Mouse (Mus musculus): ENCODE measurements around the gene Scnm1. TPM values are rescaled to one million over a fixed set of nuclear protein-coding genes. Genes with fewer than 3 reads are reported as not detected.

Gene Scnm1
- 10 to 100 TPM; 39.6 to 41.2 TPM for total RNA-seq (2021)
- long read RNA-seq, experiment 1, partial matches to known transcripts = 1 of 10 reads
- long read RNA-seq, experiment 1, other reads (novel, unspliced or antisense) = 3 of 10 reads
- long read RNA-seq, experiment 2, transcript Scnm1-201 (7 exons, 1,054 nt) = major isoform, 15 of 32 reads
- long read RNA-seq, experiment 2, partial matches to known transcripts = 1 of 32 reads
- long read RNA-seq, experiment 2, other reads (novel, unspliced or antisense) = 9 of 32 reads

- peak; percentile 81 to 95 for DNase-seq (ENCODE audit: low spot score in 2 of 2)
Observed at GRCm38 (mm10) chr3:95133680-95134101, at the start of gene Scnm1, which contains the start of gene Lysmd1. TSS of gene Scnm1 (minus strand) at chr3:95134011. TSS of gene Lysmd1 (plus strand) at chr3:95134088.

- DNase-seq (ENCODE audit: low spot score in 2 of 2) = no peak
Observed at GRCm38 (mm10) chr3:95181841-95182240, 48.0 kb upstream of the Scnm1 start.

DNA sequence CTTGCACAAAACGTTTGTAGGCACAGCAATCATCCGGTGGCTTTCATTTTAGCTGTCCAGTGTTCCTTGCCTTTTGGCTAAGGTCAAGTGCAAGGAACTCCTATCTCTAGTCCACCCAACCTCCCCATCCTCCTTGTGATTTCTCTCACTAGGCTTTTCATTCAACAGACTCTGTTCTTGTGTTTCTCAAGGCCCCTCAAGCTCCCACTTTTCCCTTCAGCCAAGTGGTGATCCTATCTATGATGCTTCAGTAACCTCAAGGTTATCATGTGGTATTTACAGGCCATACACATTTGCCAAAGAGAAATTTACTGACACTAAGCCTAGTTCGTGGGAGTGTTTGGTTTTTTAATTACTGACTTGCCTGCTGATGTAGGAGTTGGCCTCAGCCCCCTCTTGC, 46.1 kb upstream of the Scnm1 start:
- DNase-seq (ENCODE audit: low spot score in 2 of 2) = no peak

DNA sequence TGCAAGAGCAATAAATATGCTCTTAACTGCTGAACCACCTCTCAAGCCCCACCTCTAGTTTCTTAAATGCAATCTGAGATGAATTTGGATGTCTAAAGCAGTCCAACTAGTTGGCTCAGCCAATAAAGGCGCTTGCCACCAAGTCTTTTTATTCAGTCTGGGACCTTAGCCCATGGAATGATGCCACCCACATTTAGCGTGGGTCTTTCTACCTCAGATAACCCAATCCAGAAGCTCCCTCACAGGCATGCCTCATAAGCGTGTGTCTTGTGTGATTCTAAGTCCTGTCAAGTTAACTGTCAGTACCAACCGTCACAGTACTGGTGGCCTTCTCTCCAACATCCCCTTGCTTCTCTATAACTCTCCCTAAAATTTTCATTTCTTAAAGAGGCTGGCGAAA, 45.1 kb upstream of the Scnm1 start:
- no peak for DNase-seq (ENCODE audit: low spot score in 2 of 2)

GRCm38 (mm10) chr3:95177583-95177982, 43.8 kb upstream of the Scnm1 start:
- DNase-seq (ENCODE audit: low spot score in 2 of 2) = no peak

DNA sequence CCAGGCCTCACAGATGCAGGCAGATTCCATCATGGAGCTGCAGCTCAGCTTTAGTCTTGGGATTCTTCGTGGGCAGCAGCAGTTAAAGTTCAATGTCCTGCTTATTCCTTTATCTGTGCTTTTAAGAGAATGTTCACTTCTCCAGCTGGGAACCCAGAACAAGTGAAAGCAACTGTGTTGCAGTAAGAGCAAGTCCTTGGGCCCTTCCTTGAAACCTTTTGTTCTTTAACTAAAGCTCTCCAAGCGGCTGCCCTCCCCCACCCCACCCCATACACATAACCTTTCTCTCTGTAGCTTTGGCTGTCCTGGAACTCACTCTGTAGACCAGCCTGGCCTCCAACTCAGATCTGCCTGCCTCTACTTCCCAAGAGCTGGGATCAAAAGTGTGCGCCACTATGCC, 42.7 kb upstream of the Scnm1 start:
- no peak for DNase-seq (ENCODE audit: low spot score in 2 of 2)

- DNase-seq (ENCODE audit: low spot score in 2 of 2) = peak; percentile 75 to 81
Observed at GRCm38 (mm10) chr3:95174011-95174592, 40.3 kb upstream of the Scnm1 start.

DNA sequence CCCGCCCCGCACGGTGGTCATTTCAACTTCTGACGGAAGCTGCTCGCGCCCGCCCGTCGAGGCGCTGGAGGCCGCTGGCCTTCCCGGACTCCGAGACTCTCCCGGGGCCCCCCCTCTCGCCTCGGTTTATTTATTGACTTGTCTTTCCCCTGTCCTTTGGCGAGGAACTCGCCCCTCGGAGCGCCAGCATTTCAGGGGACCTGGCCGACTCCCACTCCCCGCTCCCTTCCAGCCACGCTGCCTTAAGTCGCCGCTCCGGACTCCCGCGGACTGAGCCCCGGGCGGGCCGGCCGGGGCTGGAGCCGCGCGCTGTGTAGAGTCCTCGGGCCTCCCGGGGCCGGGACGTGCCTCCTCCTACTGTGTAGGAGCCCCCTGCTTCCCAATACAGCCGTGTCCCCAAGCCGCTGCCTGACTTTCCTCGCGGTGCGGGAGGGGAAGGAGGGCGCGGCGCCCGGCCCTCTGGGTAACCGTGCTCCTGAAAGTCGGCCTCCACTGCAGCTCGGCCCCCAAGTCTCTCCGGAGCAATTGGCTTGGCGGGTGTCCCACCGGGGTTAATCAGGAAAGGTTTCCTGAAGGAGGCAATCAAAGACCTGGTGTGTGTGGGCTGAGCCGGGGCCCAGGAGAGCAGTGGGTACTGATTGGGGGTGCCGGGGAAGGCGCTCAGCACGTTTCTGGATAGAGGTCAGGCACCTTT, 39.6 kb upstream of the Scnm1 start:
- DNase-seq (ENCODE audit: low spot score in 2 of 2) = peak in 1 of 2 experiments; percentile 36

DNA sequence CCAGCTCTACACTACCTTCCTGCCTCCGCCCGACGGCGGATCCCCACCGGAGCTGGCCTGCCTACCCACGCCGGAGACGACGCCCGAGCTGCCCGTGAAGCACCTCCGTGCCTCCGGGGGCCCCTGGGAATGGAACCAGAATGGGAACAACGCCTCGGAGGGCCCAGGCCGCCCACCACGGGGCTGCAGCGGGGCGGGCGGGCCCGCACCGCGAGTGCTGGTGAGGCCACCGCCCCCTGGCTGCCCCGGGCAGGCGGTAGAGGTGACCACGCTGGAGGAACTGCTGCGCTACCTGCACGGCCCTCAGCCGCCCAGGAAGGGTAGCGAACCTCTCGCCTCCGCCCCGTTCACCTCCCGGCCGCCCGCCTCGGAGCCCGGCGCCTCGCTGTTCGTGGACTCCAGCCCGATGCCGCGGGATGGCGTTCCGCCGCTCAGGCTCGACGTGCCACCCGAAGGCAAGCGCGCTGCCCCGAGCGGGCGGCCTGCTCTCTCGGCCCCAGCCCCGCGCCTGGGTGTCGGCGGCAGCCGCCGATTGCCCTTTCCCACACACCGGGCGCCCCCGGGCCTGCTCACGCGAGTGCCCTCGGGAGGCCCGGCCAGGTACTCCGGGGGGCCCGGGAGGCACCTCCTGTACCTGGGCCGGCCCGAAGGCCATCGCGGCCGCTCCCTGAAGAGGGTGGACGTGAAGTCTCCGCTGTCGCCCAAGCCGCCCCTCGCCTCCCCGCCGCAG, 38.9 kb upstream of the Scnm1 start:
- no peak for DNase-seq (ENCODE audit: low spot score in 2 of 2)

GRCm38 (mm10) chr3:95171105-95171504, 37.3 kb upstream of the Scnm1 start:
- DNase-seq (ENCODE audit: low spot score in 2 of 2) = no peak

GRCm38 (mm10) chr3:95169996-95170395, 36.2 kb upstream of the Scnm1 start:
- no peak for DNase-seq (ENCODE audit: low spot score in 2 of 2)

DNA sequence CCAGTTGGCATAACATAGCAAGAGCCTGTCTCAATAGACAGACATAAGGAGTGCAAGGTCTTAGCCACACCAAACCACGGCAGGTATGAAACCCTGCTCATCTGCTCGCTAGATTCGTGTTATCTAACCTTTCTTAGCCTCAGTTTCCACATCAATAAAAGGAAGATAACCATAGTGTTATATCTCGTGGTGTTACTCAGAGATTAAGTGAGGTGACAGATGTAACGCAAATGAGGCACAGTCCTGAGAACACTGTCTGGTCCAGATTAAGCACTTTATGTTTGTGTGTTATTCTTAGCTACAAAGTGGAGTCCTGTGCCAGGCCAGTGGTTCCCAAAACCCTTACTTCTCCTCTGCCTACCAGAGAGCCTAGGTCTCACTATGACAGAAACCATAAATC, 31.0 kb upstream of the Scnm1 start:
- DNase-seq (ENCODE audit: low spot score in 2 of 2) = no peak

DNA sequence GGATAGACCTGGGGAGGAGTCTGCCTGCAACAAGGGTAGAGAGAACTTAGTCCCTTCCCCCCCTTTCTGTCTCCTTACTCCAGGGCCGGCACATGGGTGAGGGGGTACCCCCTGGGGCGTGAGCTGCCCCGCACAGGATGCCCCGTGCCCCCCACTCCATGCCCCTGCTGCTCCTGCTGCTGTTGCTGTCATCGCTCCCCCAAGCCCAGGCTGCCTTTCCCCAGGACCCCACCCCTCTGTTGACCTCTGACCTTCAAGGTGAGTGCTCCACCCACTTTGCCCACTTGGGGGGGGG, 30.4 kb upstream of the Scnm1 start:
- no peak for DNase-seq (ENCODE audit: low spot score in 2 of 2)

- DNase-seq (ENCODE audit: low spot score in 2 of 2) = no peak
Observed at GRCm38 (mm10) chr3:95163419-95164255, 29.8 kb upstream of the Scnm1 start.

GRCm38 (mm10) chr3:95162345-95162628, 28.5 kb upstream of the Scnm1 start:
- no peak for DNase-seq (ENCODE audit: low spot score in 2 of 2)

- no peak for DNase-seq (ENCODE audit: low spot score in 2 of 2)
Observed at GRCm38 (mm10) chr3:95161618-95162344, 28.0 kb upstream of the Scnm1 start.

GRCm38 (mm10) chr3:95161041-95161551, 27.3 kb upstream of the Scnm1 start:
- DNase-seq (ENCODE audit: low spot score in 2 of 2) = peak in 1 of 2 experiments; percentile 31

DNA sequence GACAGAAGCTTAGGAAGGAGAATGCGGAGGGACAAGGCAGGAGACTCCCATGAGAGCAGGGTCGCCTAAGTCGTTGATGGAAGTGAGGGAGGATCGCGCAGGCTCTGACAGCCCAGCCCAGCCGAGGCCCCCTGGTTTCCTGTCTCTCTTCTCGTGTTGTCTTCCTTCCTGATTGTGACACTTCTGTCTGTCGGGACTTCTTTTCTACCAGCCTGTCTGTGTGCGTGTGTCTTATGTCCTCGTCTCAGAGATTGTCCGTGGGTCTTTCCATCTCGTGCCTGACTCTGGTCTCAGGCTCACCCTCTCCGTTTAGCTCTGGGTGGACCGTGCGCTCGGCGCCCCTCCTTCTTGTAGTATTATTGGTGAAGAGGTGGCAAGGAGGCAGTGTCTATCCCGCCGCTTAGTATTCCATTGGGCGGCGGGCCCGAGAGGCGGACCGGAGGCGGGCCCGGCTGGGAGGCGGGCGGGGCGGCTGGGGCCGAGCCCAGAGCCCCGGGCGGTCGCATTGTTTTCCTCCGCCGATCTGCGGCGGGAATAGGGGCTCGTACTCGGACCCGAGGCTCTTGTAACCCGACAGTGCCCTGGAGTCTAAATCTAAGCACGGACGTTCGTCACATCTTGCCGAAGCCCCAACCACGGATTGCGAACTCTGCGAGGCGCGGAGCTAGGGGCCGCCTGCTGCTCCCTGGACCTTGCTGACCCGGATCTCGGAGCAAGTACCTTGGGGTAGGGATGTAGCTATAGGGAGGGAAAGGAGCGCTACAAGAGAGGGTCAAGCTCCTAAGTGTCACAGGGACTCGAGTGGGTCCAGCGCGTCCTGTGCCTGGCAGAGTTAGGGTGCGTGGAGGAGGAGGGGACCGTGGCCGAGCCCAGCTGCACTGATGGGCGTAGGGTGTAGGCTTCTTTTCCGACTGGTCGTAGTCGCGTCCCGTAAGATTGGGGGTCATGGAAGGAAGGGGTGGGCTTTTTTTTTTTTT, 26.5 kb upstream of the Scnm1 start, which contains the start of gene Sema6c:
Sema6c (plus strand) TSS at position 471 of the 977 bp plus-strand sequence.
- DNase-seq (ENCODE audit: low spot score in 2 of 2) = peak; percentile 83 to 93

DNA sequence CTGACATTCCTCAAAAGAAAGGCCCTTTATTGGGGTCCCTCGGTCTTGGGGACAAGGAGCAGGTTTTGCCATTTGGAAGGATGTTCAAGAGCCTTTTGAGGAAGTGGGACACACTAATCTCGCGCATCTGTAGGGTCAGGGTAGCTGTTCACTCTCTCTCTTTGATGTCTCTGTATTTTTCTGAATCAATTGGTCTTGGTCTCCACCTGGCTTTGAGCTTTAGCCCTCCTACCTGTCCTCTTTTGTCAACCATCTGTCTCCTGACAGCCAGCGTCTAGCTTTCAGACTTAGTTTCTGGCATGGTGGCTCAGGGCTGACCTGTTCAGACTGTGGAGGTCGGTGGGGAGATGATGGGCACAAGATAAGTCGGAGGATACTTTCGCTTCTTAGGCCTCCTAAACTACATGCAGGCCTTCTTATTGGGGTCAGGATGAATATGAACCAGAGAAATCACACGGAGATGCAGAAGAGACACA, 25.7 kb upstream of the Scnm1 start:
- no peak for DNase-seq (ENCODE audit: low spot score in 2 of 2)
